Mouse (Mus musculus) C2C12 (cell line): ENCODE results near the gene Oasl2.

Source experiments
- CEBPB ChIP-seq: IDR thresholded peaks from one replicate; pipeline ENCODE4 v1.6.1; 2011; ENCODE audit warnings: low read depth, mild to moderate bottlenecking, control low read depth, moderate library complexity
- CTCF ChIP-seq: IDR thresholded peaks from one replicate; pipeline ENCODE4 v1.5.1; 2011; ENCODE audit not compliant: control insufficient read depth, insufficient read depth, insufficient read length
- MAX ChIP-seq: IDR thresholded peaks from one replicate; pipeline ENCODE4 v1.6.1; 2011; ENCODE audit warnings: mild to moderate bottlenecking, control low read depth
- MYOD1 ChIP-seq: IDR thresholded peaks from one replicate; pipeline ENCODE4 v1.6.1; 2011; ENCODE audit warnings: low read depth; ENCODE audit not compliant: control insufficient read depth, insufficient read length
- MYOG ChIP-seq: IDR thresholded peaks from one replicate; pipeline ENCODE4 v1.6.1; 2011; ENCODE audit not compliant: control insufficient read depth, insufficient read length; ENCODE audit errors: extremely low read depth
- USF1 ChIP-seq: IDR thresholded peaks from one replicate; pipeline ENCODE4 v1.6.1; 2011; ENCODE audit warnings: low read depth, mild to moderate bottlenecking, control low read depth, moderate library complexity

DNA sequence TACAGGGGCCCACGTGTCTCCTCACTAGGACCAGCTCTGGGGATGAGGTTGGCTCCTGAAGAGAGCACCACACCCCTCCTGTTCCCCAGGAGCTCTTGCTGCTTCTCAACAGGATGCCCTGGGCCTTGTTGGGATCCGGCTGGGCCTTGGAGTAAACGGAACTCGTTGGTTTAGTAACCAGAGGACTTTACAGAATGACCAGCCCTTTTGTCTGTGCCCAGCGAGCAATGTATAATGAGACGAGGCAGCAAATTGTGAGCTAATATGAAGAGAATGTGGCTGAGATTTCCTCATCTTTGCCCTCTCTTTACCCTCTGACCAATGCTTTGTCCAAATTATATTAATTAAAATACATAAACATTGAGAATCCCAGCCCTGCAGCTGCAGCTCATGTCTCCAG is 20.4 kb upstream of the Oasl2 start:
- no peak for TF ChIP-seq CTCF
- no peak for TF ChIP-seq MYOD1
- TF ChIP-seq MAX = no peak
- TF ChIP-seq USF1 = no peak
- no peak for TF ChIP-seq MYOG
- TF ChIP-seq CEBPB = no peak
